Mouse (Mus musculus): ENCODE data around the gene Ece2. TPM values are rescaled to one million over a fixed set of nuclear protein-coding genes. Genes with fewer than 3 reads are reported as not detected.
A peak's percentile ranks its signal among the peaks of the same experiment; 100 is the strongest.

Ece2 gene
- polyA plus RNA-seq, 1 experiment from 2014 or later = 2.4 TPM

- Histone ChIP-seq H3K27me3 (ENCODE audit: control insufficient read depth, insufficient read depth, low read length) (peaks cover 12% of the 10 kb centered on the region), H3K4me3 (ENCODE audit: low read depth, low read length) (peak overlapping the region; percentile 65), H3K4me1 (ENCODE audit: control insufficient read depth, insufficient read depth, low read length) (peaks cover 8% of the 10 kb centered on the region; the same call in 1 of the 2 replicates), H3K36me3 (ENCODE audit: control insufficient read depth, insufficient read depth, low read length) (no peaks in the 10 kb centered on the region), H3K27ac (ENCODE audit: low read length) (no peak overlapping the region), H3K9me3 (ENCODE audit: control insufficient read depth, low read depth, low read length) (no peaks in the 10 kb centered on the region), H3K9ac (replicated peaks; ENCODE audit: low read depth, low read length) (no peak overlapping the region), H3K4me2 (replicated peaks; ENCODE audit: low read depth, low read length) (peak overlapping the region; percentile 98)
- under 1% methylated on average over 32 of the region's 32 CpGs for WGBS
- no peak for ATAC-seq (ENCODE audit: insufficient number of reproducible peaks, insufficient read depth, low FRiP score, low read depth)
Measured at GRCm38 (mm10) chr16:20620751-20621190, 8.9 kb upstream of the Ece2 start.

DNA sequence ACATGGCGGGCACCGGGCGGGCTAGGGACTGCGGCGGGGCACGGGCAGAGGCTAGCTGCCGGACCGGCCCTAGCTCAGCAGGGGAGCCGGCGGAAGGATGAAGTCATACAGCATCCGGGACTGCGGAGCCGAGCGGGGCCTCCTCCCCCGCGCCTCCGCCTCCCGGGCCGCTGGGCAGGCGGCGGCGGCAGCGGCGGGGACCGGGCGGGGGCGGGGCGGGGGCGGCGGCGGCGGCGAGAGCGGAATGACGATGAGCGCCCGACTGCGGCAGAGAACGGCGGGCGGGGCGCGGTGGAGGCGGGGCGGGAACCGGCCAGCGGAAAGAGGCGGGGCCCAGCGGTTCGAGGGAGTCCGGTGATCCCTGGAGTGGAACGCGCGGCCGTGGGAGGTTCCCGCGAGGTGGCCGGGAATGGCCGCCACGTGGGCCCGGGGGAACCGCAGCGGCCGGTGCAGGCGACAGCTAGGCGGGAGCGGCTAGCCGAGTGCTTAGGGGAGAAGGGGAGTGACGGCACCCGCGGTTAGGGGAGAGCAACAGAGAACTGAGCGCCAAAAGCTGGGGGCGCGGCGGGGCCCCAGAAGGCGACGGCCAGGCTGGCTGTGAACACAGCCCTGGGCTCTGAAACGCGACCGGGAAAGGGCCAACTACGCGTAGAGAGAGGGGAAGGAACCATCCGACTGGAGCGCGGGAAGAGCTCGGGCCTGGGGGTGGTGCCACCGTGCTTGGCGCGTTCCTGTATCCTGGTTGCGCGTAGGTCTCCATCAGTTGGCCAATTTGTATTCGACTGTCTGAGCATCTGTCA, 8.2 kb upstream of the Ece2 start, which contains the start of gene Camk2n2:
Gene Camk2n2, minus strand, starts transcription at position 97 of the 800 bp plus-strand sequence.
- Histone ChIP-seq H3K4me1 (ENCODE audit: control insufficient read depth, insufficient read depth, low read length) (peaks cover 8% of the 10 kb centered on the region; the same call in 1 of the 2 replicates), H3K27ac (ENCODE audit: low read length) (peak within 1 kb of the TSS; percentile 52; the same call in 1 of the 2 replicates)

DNA sequence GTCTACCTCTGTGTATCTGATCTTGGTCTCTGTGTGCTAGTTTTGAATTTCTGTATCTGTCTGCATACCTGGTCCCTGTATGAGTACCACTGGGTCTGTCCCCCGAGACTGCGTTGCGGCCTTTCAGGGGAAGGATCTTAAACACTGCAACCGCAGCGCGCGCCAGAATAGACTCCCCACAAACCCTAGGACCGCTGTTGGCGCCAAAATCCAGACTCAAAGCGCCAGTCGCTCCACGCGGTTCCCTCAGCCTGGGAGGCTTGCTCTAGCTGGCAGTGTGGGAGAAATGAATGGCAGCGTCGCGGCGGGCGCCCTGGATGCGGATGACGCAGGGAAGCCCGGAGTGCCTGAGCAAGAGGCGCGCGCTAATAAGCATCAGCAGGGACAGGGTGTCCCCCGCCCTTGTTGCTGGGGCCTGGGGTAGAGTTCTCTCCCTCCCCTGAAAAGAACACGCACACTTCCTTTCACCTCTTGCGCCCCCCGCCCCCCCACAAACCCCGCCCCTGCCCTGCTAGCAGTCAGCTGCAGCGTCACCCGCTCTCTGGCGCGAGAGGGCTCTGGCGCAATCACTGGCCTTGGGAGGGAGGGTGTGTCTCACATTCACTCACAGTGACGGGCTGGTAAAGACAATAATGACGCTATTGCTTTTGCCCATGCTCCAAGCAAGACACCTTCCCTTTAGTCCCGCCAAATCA, 7.5 kb upstream of the Ece2 start:
- H3K9ac ChIP-seq (replicated peaks; ENCODE audit: low read depth, low read length) = peak overlapping the region; percentile 53
- peak overlapping the region; percentile 98 for H3K4me2 ChIP-seq (replicated peaks; ENCODE audit: low read depth, low read length)
- peaks cover 8% of the 10 kb centered on the region; the same call in 1 of the 2 replicates for H3K4me1 ChIP-seq (ENCODE audit: control insufficient read depth, insufficient read depth, low read length)
- H3K4me3 ChIP-seq (ENCODE audit: low read depth, low read length) = peak overlapping the region; percentile 65
- H3K27me3 ChIP-seq (ENCODE audit: control insufficient read depth, insufficient read depth, low read length) = peaks cover 12% of the 10 kb centered on the region
- no peaks in the 10 kb centered on the region for H3K36me3 ChIP-seq (ENCODE audit: control insufficient read depth, insufficient read depth, low read length)
- ATAC-seq (ENCODE audit: insufficient number of reproducible peaks, insufficient read depth, low FRiP score, low read depth) = peak; percentile 54
- under 1% methylated on average over 37 of the region's 37 CpGs for WGBS
- H3K27ac ChIP-seq (ENCODE audit: low read length) = 0 out of 2 replicates have a peak overlapping the region, but pooled peaks have one; percentile 52
- no peaks in the 10 kb centered on the region for H3K9me3 ChIP-seq (ENCODE audit: control insufficient read depth, low read depth, low read length)

More for the DNA sequence above, 8.2 kb upstream of the Ece2 start, which contains the start of gene Camk2n2:
- under 1% methylated on average over 82 of the region's 92 CpGs for WGBS
- peaks cover 12% of the 10 kb centered on the region for H3K27me3 ChIP-seq (ENCODE audit: control insufficient read depth, insufficient read depth, low read length)
- peak; percentile 44 for ATAC-seq (ENCODE audit: insufficient number of reproducible peaks, insufficient read depth, low FRiP score, low read depth)
- peak within 1 kb of the TSS; percentile 65 for H3K4me3 ChIP-seq (ENCODE audit: low read depth, low read length)
- peak within 1 kb of the TSS; percentile 53 for H3K9ac ChIP-seq (replicated peaks; ENCODE audit: low read depth, low read length)
- H3K36me3 ChIP-seq (ENCODE audit: control insufficient read depth, insufficient read depth, low read length) = no peaks in the 10 kb centered on the region
- H3K9me3 ChIP-seq (ENCODE audit: control insufficient read depth, low read depth, low read length) = no peaks in the 10 kb centered on the region
- peak within 1 kb of the TSS; percentile 98 for H3K4me2 ChIP-seq (replicated peaks; ENCODE audit: low read depth, low read length)

- no peak overlapping the region for H3K4me3 ChIP-seq (ENCODE audit: low read depth, low read length)
- no peak overlapping the region for H3K27ac ChIP-seq (ENCODE audit: low read length)
- H3K4me1 ChIP-seq (ENCODE audit: control insufficient read depth, insufficient read depth, low read length) = peaks cover 8% of the 10 kb centered on the region; the same call in 1 of the 2 replicates
- no peak overlapping the region for H3K4me2 ChIP-seq (replicated peaks; ENCODE audit: low read depth, low read length)
- no peak for ATAC-seq (ENCODE audit: insufficient number of reproducible peaks, insufficient read depth, low FRiP score, low read depth)
- H3K9ac ChIP-seq (replicated peaks; ENCODE audit: low read depth, low read length) = no peak overlapping the region
- H3K36me3 ChIP-seq (ENCODE audit: control insufficient read depth, insufficient read depth, low read length) = no peaks in the 10 kb centered on the region
- peaks cover 12% of the 10 kb centered on the region for H3K27me3 ChIP-seq (ENCODE audit: control insufficient read depth, insufficient read depth, low read length)
- no peaks in the 10 kb centered on the region for H3K9me3 ChIP-seq (ENCODE audit: control insufficient read depth, low read depth, low read length)
- WGBS = 43% methylated on average over 2 of the region's 2 CpGs
Measured at GRCm38 (mm10) chr16:20623211-20623610, 6.4 kb upstream of the Ece2 start.

DNA sequence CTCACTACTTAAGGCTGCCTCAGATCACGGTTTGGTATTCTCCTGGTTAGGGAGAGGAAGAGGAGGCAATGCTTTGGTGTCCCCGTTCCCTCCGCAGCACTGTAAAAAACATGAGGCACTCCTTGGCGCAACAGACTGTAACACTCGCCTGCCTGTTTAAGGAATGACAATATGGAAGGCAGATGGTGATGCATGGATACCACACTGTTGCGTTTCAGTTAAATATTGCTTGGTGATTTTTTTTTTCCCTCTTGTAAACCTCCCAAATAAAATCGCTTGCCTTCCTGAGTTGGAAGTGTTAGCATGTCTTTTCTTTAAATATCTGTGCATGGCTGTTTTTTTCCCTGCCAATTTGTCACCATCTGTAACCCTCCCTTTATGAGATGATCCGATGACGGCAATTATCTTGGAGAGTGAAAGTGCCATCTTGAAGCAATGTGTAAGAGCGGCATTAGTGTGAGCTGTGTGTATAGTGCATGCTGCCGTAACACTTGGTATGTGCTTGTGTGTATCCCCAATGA, 697 bp upstream of the Ece2 start:
- ATAC-seq (ENCODE audit: insufficient number of reproducible peaks, insufficient read depth, low FRiP score, low read depth) = no peak
- Histone ChIP-seq H3K4me2 (replicated peaks; ENCODE audit: low read depth, low read length) (no peak overlapping the region), H3K9ac (replicated peaks; ENCODE audit: low read depth, low read length) (no peak overlapping the region), H3K4me3 (ENCODE audit: low read depth, low read length) (no peak overlapping the region), H3K27ac (ENCODE audit: low read length) (no peak overlapping the region), H3K36me3 (ENCODE audit: control insufficient read depth, insufficient read depth, low read length) (no peaks in the 10 kb centered on the region), H3K4me1 (ENCODE audit: control insufficient read depth, insufficient read depth, low read length) (no peaks in the 10 kb centered on the region), H3K9me3 (ENCODE audit: control insufficient read depth, low read depth, low read length) (no peaks in the 10 kb centered on the region), H3K27me3 (ENCODE audit: control insufficient read depth, insufficient read depth, low read length) (0 out of 2 replicates have a peak, but pooled peaks cover 3% of the 10 kb centered on the region)
- WGBS = 54% methylated on average over 11 of the region's 11 CpGs

DNA sequence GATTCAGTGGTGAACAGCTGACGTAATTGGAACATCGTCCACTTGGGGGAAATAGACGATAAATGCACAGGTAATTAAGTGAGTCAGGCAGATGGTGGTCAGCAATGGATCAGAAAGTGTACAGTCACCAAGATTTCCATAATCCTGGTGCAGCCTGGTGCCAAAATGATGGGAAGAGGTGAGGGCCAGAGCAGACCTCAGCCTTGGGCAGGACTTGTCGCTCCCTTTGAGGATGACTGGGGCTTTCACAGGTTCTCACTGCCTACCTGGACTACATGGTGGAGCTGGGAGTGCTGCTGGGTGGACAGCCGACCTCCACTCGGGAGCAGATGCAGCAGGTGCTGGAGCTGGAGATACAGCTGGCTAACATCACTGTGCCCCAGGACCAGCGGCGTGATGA, 7.8 kb downstream of the Ece2 start:
- no peaks in the 10 kb centered on the region for H3K9me3 ChIP-seq (ENCODE audit: control insufficient read depth, low read depth, low read length)
- no peak overlapping the region for H3K9ac ChIP-seq (replicated peaks; ENCODE audit: low read depth, low read length)
- no peak; the same call in 1 of the 2 replicates for ATAC-seq (ENCODE audit: insufficient number of reproducible peaks, insufficient read depth, low FRiP score, low read depth)
- H3K36me3 ChIP-seq (ENCODE audit: control insufficient read depth, insufficient read depth, low read length) = no peaks in the 10 kb centered on the region
- no peak overlapping the region for H3K4me3 ChIP-seq (ENCODE audit: low read depth, low read length)
- 72% methylated on average over 8 of the region's 8 CpGs for WGBS
- H3K27ac ChIP-seq (ENCODE audit: low read length) = no peak overlapping the region
- no peaks in the 10 kb centered on the region for H3K27me3 ChIP-seq (ENCODE audit: control insufficient read depth, insufficient read depth, low read length)
- no peaks in the 10 kb centered on the region for H3K4me1 ChIP-seq (ENCODE audit: control insufficient read depth, insufficient read depth, low read length)
- no peak overlapping the region for H3K4me2 ChIP-seq (replicated peaks; ENCODE audit: low read depth, low read length)

GRCm38 (mm10) chr16:20638367-20638766, 8.7 kb downstream of the Ece2 start:
- WGBS = 82% methylated on average over 8 of the region's 8 CpGs
- Histone ChIP-seq H3K4me3 (ENCODE audit: low read depth, low read length) (no peak overlapping the region), H3K9ac (replicated peaks; ENCODE audit: low read depth, low read length) (no peak overlapping the region), H3K9me3 (ENCODE audit: control insufficient read depth, low read depth, low read length) (no peaks in the 10 kb centered on the region), H3K4me2 (replicated peaks; ENCODE audit: low read depth, low read length) (no peak overlapping the region), H3K27ac (ENCODE audit: low read length) (no peak overlapping the region), H3K27me3 (ENCODE audit: control insufficient read depth, insufficient read depth, low read length) (no peaks in the 10 kb centered on the region), H3K36me3 (ENCODE audit: control insufficient read depth, insufficient read depth, low read length) (no peaks in the 10 kb centered on the region), H3K4me1 (ENCODE audit: control insufficient read depth, insufficient read depth, low read length) (no peaks in the 10 kb centered on the region)
- ATAC-seq (ENCODE audit: insufficient number of reproducible peaks, insufficient read depth, low FRiP score, low read depth) = no peak

- Histone ChIP-seq H3K9me3 (ENCODE audit: control insufficient read depth, low read depth, low read length) (no peaks in the 10 kb centered on the region), H3K4me3 (ENCODE audit: low read depth, low read length) (no peak overlapping the region), H3K4me1 (ENCODE audit: control insufficient read depth, insufficient read depth, low read length) (no peaks in the 10 kb centered on the region), H3K4me2 (replicated peaks; ENCODE audit: low read depth, low read length) (no peak overlapping the region), H3K27me3 (ENCODE audit: control insufficient read depth, insufficient read depth, low read length) (no peaks in the 10 kb centered on the region), H3K9ac (replicated peaks; ENCODE audit: low read depth, low read length) (no peak overlapping the region), H3K27ac (ENCODE audit: low read length) (no peak overlapping the region), H3K36me3 (ENCODE audit: control insufficient read depth, insufficient read depth, low read length) (no peaks in the 10 kb centered on the region)
- peak; percentile 46 for ATAC-seq (ENCODE audit: insufficient number of reproducible peaks, insufficient read depth, low FRiP score, low read depth)
- WGBS = 2% methylated on average over 8 of the region's 8 CpGs
Measured at GRCm38 (mm10) chr16:20642161-20642560, 12.5 kb downstream of the Ece2 start.

Data from stomach, embryonic 14.5 days (tissue).